Mouse (Mus musculus) layer of hippocampus, postnatal 10 days (tissue): ENCODE measurements around the gene Rhbdd3. TPM values are rescaled to one million over a fixed set of nuclear protein-coding genes. Genes with fewer than 3 reads are reported as not detected.
A peak's percentile ranks its signal among the peaks of the same experiment; 100 is the strongest.

Source experiments
- DNase-seq, 2 experiments: peaks; one replicate each; pipeline ENCODE4 v3.0.0; 2021; ENCODE audit warnings: low spot score in 2 of 2
- total RNA-seq, 2 experiments: library from RNA; stranded (reverse); gene quantifications; 2 replicates each; pipeline ENCODE4 v1.2.3; 2021

Gene Rhbdd3
- total RNA-seq, 2 experiments from 2014 or later = 22.7 to 23.2 TPM

GRCm38 (mm10) chr11:5114931-5115581, 16.3 kb downstream of the Rhbdd3 start:
- DNase-seq = peak; percentile 91 to 93

GRCm38 (mm10) chr11:5125713-5126112, 27.0 kb downstream of the Rhbdd3 start:
- DNase-seq = no peak

- DNase-seq = no peak
Measured at GRCm38 (mm10) chr11:5129035-5129480, 30.3 kb downstream of the Rhbdd3 start.

- no peak for DNase-seq
Measured at GRCm38 (mm10) chr11:5130111-5130665, 31.5 kb downstream of the Rhbdd3 start.

DNA sequence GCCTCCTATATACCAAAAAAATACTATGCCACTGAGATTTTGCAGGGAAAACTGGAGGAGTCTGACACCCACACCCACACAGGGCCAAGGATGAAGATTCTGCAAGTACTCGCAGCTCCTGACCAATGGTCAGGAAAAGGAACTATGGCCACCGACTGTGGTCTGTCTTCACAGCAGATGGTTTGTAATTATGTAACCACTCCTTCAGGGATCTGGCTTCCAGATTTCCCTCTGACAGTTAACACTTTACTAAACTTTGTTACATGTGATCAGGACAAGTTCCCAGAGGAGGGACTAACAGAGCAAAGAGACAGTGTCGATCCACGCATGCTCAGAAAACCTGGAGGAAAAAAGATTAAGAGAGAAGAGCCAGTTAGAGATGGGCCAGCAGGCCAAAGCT, 34.0 kb downstream of the Rhbdd3 start:
- no peak for DNase-seq

DNA sequence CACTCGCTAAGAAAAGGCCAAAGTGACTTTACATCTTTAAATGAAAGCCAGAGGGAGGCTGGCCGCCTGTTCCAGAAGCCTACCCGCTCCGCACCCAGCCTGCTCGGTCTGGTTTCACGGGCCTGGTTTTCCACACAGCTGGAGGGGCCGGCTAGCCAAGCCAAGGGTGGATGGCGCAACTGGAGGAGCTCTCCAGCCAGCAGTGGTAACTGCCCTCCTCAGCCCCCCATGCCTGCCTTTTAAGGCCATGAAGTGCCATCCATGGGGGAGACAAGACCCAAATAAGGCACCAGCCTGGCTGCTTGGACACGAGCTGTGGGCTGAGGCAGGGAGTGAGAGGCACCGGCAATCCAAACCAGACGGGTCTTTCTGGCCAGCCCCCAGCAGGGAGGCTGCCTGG, 37.2 kb downstream of the Rhbdd3 start:
- no peak for DNase-seq

DNA sequence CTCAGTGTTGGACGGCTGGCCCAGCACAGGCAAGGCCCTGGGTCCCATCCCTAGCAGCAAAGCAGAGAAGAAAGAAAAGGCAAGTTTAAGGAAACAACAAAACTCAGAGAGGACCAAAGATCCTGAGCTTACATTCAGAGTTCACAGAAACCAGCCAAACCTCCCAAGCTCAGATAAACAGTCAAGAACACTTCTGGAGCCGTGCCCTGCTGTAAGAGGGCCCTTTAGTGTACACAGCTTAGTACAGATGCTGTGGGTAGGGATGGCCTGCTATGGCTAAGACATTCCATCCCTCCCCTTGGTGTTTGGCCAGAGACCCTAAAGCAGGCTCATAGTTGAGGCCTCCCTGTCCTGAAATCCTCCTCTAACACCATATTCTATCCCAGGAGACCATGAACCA, 39.9 kb downstream of the Rhbdd3 start:
- DNase-seq = no peak

DNA sequence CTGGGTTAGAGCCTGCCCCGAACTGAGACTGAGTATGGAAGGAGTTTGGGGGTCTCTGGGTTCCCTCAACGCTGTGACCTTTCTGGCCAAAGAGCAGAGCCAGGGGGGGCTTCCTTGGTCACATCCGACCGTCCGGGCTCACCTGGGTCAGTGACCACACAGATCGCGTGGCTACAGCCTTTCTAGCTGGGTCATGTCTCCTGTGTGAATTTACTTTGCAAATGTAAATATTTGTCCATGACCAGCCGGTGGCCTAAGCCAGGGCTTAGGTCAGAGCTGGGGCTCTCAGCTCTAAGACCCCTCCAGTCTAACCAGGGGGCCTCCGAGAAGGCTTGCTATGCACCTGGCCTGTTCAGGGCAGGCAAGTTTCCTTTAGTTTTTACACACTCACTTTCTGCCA, 40.6 kb downstream of the Rhbdd3 start:
- no peak for DNase-seq

DNA sequence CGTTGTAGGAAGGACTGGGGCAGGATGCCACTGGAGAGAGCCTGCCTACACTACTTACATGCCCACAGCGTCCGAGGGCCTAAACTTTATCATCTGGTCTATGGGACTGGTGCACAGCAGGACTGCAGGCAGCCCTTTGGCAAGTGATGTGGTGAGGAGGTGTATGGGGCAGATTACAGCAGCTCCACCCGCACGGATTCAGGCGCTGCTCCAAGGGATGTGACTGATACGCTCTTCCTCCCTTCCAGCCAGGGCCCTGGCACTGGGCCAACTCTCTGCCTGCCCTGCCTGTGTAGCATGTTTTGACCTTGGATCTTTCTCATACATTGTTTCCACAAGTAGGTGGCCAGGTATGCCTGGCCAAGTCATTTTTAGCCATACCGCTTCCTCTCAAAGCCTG, 41.9 kb downstream of the Rhbdd3 start:
- no peak for DNase-seq

GRCm38 (mm10) chr11:5141252-5141651, 42.5 kb downstream of the Rhbdd3 start:
- no peak for DNase-seq

DNA sequence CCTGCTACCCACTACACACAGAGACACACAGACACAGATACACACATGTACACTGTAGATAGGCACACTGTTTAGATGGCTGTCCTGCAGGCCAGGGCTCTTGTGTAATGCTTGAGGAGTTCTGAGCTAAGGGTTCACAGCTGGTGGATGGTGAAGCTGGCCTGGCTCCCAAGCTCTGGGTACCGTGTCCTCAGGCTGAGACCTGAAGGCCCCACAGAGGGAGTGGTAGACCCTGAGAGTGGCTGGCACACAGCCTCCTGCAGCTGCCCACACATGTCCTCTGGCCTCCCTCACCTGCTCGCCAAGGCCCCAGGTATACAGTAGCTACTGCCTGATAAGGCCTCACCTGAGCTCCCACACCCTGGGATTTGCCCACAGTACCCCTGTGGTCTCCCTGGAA, 43.2 kb downstream of the Rhbdd3 start:
- DNase-seq = no peak

DNA sequence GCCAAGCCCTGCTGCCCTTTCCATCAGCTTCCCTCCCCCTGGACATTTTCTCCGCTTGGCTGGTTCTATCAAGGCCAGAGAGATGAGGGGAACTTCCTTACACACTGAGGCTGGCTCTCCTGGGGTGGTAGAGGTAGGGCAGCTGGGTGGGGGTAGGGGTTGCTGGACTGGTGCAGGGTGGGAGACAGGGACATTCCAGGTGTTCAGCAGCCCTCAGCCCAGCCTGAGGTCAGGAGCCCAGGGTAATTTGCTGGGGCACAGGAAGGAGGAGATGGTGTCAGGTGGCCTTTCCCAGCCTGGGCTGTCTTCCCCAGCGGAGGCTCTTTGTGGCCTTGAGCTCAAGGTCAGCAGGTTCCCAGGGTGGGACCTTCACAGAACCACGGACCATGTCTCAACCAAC, 46.9 kb downstream of the Rhbdd3 start:
- no peak for DNase-seq

DNA sequence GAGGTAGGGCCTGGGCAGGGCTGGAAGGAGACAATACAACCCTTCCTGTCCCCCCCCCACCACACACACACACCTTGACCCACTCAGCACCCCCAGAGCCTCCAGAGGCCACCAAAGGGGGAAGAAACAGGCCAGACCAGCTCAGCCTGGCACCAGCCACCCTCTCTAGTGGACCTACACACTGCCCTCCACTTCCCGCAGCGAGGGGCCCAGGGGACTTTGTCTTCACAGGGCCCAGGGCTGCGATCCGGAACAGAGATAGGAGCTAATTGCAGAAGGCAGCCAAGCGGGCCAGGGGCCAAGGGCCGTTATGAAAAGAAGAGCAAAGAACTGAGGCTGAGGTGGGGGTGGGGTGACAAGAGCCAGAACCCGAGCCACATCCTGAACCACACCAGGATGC, 50.5 kb downstream of the Rhbdd3 start:
- peak in 1 of 2 experiments; percentile 16 for DNase-seq

- peak; percentile 29 to 49 for DNase-seq
Measured at GRCm38 (mm10) chr11:5149955-5150354, 51.2 kb downstream of the Rhbdd3 start.

- DNase-seq = peak in 1 of 2 experiments; percentile 29
Measured at GRCm38 (mm10) chr11:5150416-5151246, 51.9 kb downstream of the Rhbdd3 start.

DNA sequence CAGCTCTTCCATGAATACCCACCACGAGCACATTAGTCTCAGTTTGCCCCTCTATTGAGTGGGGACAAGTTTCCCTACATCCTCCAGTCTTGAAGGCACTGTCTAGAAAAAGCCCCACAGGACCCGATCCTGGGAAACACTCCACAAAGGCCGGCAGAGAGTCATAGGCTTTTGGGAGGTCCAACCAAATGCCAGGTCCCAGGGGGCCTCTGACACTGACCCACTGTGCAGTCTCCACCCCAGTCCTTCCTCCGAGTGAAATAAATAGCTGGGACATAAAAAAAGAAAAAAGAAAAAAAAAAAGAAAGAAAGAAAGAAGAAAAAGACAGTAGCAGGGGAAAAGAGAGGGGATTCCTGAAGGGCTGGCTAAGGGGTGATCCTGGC, 52.5 kb downstream of the Rhbdd3 start:
- DNase-seq = no peak

DNA sequence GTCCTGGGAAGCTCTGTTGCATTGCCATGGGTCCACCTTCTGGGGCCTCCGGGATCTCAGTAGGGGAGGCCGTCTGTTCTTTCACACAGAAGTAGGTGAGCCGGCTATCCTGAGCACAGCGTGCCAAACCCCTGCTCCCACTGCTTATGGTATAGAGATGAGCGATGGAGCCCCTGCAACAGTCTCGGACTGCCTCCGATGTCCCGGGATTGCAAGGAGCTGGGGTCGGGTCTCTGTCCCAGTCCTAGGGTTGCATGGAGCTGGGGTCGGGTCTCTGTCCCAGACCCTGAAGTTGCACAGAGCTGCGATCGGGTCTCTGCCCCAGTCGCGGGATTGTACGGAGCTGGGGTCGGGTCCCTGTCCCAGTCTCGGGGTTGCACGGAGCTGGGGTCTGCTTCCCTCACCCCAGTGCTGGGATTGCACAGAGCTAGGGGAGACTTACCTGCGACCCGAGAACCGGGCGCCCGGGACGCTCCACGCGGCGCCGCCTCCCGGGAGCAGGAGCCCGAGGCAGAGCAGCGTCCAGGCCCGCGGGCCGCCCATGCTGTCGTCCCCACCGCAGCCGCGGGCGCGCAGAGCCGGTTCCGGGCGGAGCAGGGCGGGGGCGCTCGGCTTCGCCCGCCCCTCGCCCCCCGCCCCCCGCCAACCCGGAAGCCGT, 53.1 kb downstream of the Rhbdd3 start, which contains the start of gene Emid1:
Gene Emid1 (minus strand): TSS at position 578 of the 658 bp plus-strand sequence.
- DNase-seq = peak; percentile 27 to 43

DNA sequence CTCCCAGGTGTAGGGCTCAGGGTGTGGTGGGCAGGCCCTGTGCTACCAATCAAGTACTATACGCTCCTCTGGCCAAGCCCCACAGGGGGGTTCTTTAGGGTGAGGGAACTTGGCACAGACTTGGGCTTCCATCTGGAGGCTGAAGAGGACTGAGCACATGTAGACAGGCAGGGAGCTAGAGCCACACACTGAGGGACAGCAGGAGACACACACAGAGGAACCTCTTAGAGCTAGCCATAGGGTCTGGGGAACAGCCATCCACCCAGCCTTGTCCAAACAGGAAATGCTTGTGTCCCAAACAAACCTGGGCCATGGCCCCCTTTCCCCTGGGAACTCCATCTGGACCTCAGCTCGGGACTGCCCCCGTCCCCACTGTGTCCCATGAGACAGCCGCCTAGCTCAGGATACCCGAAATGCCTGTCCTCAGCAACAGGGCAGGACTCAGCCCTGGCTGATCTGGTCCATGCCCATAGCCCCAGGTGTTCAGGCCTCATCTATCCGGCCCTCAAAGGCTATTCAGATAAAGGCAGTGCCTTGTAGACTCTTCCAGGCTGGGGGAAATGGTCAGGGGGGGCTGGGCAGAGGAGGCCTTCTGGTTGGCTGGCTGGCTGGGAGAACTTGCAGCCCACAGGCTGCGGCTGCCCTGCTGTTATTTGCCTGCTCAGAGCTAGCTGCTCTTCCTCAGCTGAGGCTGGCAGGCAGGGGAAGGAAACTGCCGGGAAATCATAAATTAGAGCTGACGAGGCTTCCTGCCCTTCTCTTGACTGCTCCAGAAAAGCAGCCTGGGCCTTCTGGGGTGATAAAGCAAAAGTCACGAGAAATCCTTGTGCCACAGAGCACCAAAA, 56.5 kb downstream of the Rhbdd3 start:
- peak in 1 of 2 experiments; percentile 16 for DNase-seq
